Mouse (Mus musculus) lung, adult 2 months (tissue): ENCODE data around the gene Defb43. TPM values are rescaled to one million over a fixed set of nuclear protein-coding genes. Genes with fewer than 3 reads are reported as not detected.

Experiments
- DNase-seq: peaks from one replicate; pipeline ENCODE4 v3.0.0; 2022
- H3K4me1 ChIP-seq: fragments of 200-500 bp; 2 replicates; pipeline ENCODE4 v1.6.1; 2011; ENCODE audit warnings: low read length; ENCODE audit not compliant: control insufficient read depth, insufficient read depth
- H3K4me3 ChIP-seq: fragments of 200-500 bp; replicated peaks from 2 replicates; pipeline ENCODE3; 2011; ENCODE audit warnings: low read depth, mild to moderate bottlenecking, control low read depth, low read length; ENCODE audit errors: extremely low read depth
- CTCF ChIP-seq: fragments of 200-500 bp; IDR thresholded peaks from 2 replicates; pipeline ENCODE4 v1.5.1; 2011; ENCODE audit warnings: mild to moderate bottlenecking, low read length, control low read depth; ENCODE audit not compliant: insufficient read depth
- POLR2A ChIP-seq: fragments of 200-500 bp; IDR thresholded peaks from 2 replicates; pipeline ENCODE4 v1.6.1; 2011; ENCODE audit warnings: low read depth, mild to moderate bottlenecking, control low read depth, low read length, borderline replicate concordance; ENCODE audit errors: extremely low read depth
- WGBS: fragments of 180-500 bp; shearing (Covaris S2); methylation state at CpG from one replicate; pipeline ENCODE4 v1.1.7; 2018; 5-methylcytosine and 5-hydroxymethylcytosine counted together
- polyA plus RNA-seq: library from polyadenylated mRNA; depleted of rRNA; stranded (reverse); fragments of >200 nt; gene quantifications from 2 replicates; pipeline ENCODE4 v1.2.3, GENCODE M21; 2012; rRNA removed

Defb43 gene
- polyA plus RNA-seq: not detected in 2 replicates

GRCm38 (mm10) chr14:63011471-63011870, at the start of gene Defb43:
Gene Defb43, plus strand, starts transcription at chr14:63011771.
- WGBS: 93% methylated on average over 5 of the region's 5 CpGs
- no peak for DNase-seq
- Histone ChIP-seq H3K4me3 (no peak within 1 kb of the TSS), H3K4me1 (no peaks in the 10 kb centered on the region)
- TF ChIP-seq CTCF (no peak), POLR2A (no peak)

- 83% methylated on average over 4 of the region's 4 CpGs for WGBS
- H3K4me1 ChIP-seq: no peaks in the 10 kb centered on the region
- TF ChIP-seq POLR2A: no peak
- TF ChIP-seq CTCF: no peak
- no peak overlapping the region for H3K4me3 ChIP-seq
- DNase-seq: no peak
Observed at GRCm38 (mm10) chr14:62963632-62964031, 47.9 kb upstream of the Defb43 start.

- 72% methylated on average over 5 of the region's 5 CpGs for WGBS
Observed at GRCm38 (mm10) chr14:62965342-62965741, 46.2 kb upstream of the Defb43 start.

GRCm38 (mm10) chr14:62965811-62966520, 45.6 kb upstream of the Defb43 start:
- TF ChIP-seq CTCF (no peak), POLR2A (no peak)
- Histone ChIP-seq H3K4me3 (no peak overlapping the region), H3K4me1 (no peaks in the 10 kb centered on the region)
- WGBS: 29% methylated on average over 15 of the region's 15 CpGs
- DNase-seq: peak; percentile 11

More at GRCm38 (mm10) chr14:62965342-62965741, 46.2 kb upstream of the Defb43 start:
- no peak overlapping the region for H3K4me3 ChIP-seq
- no peak for DNase-seq
- TF ChIP-seq CTCF: peak; percentile 48; the same call in 1 of the 2 replicates
- TF ChIP-seq POLR2A: no peak
- no peaks in the 10 kb centered on the region for H3K4me1 ChIP-seq

- DNase-seq: peak; percentile 71
- WGBS: 22% methylated on average over 5 of the region's 5 CpGs
- Histone ChIP-seq H3K4me3 (no peak overlapping the region), H3K4me1 (no peaks in the 10 kb centered on the region)
- TF ChIP-seq CTCF: peak; percentile 74
- TF ChIP-seq POLR2A: no peak
Observed at GRCm38 (mm10) chr14:62975046-62975445, 36.5 kb upstream of the Defb43 start.

- no peak overlapping the region for H3K4me3 ChIP-seq
- TF ChIP-seq CTCF (no peak), POLR2A (no peak)
- 53% methylated on average over 1 of the region's 1 CpGs for WGBS
- no peak for DNase-seq
- no peaks in the 10 kb centered on the region for H3K4me1 ChIP-seq
Observed at GRCm38 (mm10) chr14:62979815-62980214, 31.8 kb upstream of the Defb43 start.

- H3K4me1 ChIP-seq: no peaks in the 10 kb centered on the region
- no peak for DNase-seq
- no peak for TF ChIP-seq CTCF
- no peak for TF ChIP-seq POLR2A
- no peak within 1 kb of the TSS for H3K4me3 ChIP-seq
- WGBS: 54% methylated on average over 1 of the region's 1 CpGs
Observed at GRCm38 (mm10) chr14:62984410-62984809, 27.2 kb upstream of the Defb43 start, which contains the start of gene Defb48. Gene Defb48, minus strand, starts transcription at chr14:62984510.

- WGBS: 50% methylated on average over 3 of the region's 3 CpGs
- no peak for DNase-seq
Observed at GRCm38 (mm10) chr14:62991271-62991670, 20.3 kb upstream of the Defb43 start.

GRCm38 (mm10) chr14:62991849-62992510, 19.6 kb upstream of the Defb43 start:
- no peaks in the 10 kb centered on the region for H3K4me1 ChIP-seq
- WGBS: 80% methylated on average over 7 of the region's 7 CpGs
- H3K4me3 ChIP-seq: no peak overlapping the region
- DNase-seq: no peak
- TF ChIP-seq POLR2A: no peak
- TF ChIP-seq CTCF: no peak

More at GRCm38 (mm10) chr14:62991271-62991670, 20.3 kb upstream of the Defb43 start:
- Histone ChIP-seq H3K4me3 (no peak overlapping the region), H3K4me1 (no peaks in the 10 kb centered on the region)
- TF ChIP-seq CTCF (no peak), POLR2A (no peak)

- no peak within 1 kb of the TSS for H3K4me3 ChIP-seq
- TF ChIP-seq POLR2A: no peak
- TF ChIP-seq CTCF: no peak
- WGBS: 71% methylated on average over 8 of the region's 8 CpGs
- no peak for DNase-seq
- H3K4me1 ChIP-seq: no peaks in the 10 kb centered on the region
Observed at GRCm38 (mm10) chr14:62997777-62998176, 13.8 kb upstream of the Defb43 start, which contains the start of gene Defb47. Gene Defb47, plus strand, starts transcription at chr14:62998077.
